Mouse (Mus musculus) brain, embryonic 14.5 days (tissue): ENCODE measurements at regions not wholly inside any gene's neighbourhood (a gene's known extent, or its start where the extent isn't known, plus 50 kb on each side); places are given as distances from the start of the nearest gene placed in this dataset.

Source experiments
- CTCF ChIP-seq: fragments of 200-500 bp; IDR thresholded peaks from 2 replicates; pipeline ENCODE4 v1.5.1; 2012; ENCODE audit warnings: inconsistent platforms, mild to moderate bottlenecking, moderate library complexity, borderline replicate concordance; ENCODE audit not compliant: insufficient read depth, insufficient read length; ENCODE audit errors: extremely low read depth
- POLR2A ChIP-seq: fragments of 200-500 bp; IDR thresholded peaks from 2 replicates; pipeline ENCODE4 v1.6.1; 2012; ENCODE audit warnings: mild to moderate bottlenecking, inconsistent platforms, borderline replicate concordance; ENCODE audit not compliant: poor library complexity, insufficient read depth, insufficient read length, severe bottlenecking; ENCODE audit errors: extremely low read depth

GRCm38 (mm10) chr13:111892141-111892540, 83.3 kb upstream of the Map3k1 start:
- TF ChIP-seq CTCF = no peak
- no peak for TF ChIP-seq POLR2A
